Mouse (Mus musculus) cerebellum, postnatal 10 days (tissue): ENCODE measurements around the gene Camk1.
"Not testable (repeated sequence)": the region's sequence is repeated elsewhere in the genome, so short reads cannot be mapped to it uniquely, and the experiment has no call there.

ENCODE experiments used
- DNase-seq, 2 experiments: peaks; one replicate each; pipeline ENCODE4 v3.0.0; 2021; ENCODE audit warnings: mixed read lengths in 2 of 2

Gene Camk1

GRCm38 (mm10) chr6:113353696-113354095 is 9.9 kb upstream of the Camk1 start:
- DNase-seq: no peak

DNA sequence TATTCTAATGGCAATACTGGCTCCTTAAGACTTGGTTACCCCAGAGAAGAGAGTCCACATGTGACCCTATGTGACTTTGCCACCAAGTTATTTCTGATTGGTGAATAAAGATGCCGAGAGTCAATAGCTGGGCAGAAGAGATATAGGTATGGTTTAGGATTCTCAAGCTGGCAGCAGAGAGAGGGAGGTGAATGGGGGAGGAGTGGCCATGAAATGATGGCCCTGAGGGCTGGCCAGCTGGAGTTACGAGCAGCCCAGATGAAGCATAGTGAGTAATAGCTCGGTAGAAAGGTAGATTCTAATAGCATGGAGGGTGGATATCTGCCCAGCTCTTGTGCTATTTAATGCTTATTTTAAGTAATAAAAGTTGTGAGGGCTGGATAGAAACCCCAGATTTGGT is 9.0 kb upstream of the Camk1 start:
- DNase-seq: no peak

DNA sequence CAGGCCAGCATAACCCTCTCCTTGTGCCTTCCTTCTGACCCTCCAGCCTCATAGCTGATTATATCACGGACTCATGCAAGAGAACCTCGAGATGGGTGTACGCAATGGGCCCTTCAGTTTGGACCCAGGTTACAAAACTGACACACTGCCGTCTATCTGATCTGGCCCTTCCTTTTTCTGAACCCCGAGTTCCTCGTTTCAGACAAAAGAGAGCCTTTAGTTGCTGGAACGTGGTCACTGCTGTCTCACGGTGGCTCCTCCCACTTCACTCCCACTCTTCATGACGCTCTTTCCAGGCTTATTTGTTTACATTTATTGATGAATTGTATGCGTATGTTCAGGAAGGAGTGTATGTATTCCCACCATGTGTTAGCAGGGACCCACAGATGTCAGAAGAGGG is 7.9 kb upstream of the Camk1 start:
- no peak for DNase-seq

- DNase-seq: no peak
Measured at GRCm38 (mm10) chr6:113351161-113351560, 7.4 kb upstream of the Camk1 start.

GRCm38 (mm10) chr6:113350538-113350937 is 6.8 kb upstream of the Camk1 start:
- DNase-seq: no peak

DNA sequence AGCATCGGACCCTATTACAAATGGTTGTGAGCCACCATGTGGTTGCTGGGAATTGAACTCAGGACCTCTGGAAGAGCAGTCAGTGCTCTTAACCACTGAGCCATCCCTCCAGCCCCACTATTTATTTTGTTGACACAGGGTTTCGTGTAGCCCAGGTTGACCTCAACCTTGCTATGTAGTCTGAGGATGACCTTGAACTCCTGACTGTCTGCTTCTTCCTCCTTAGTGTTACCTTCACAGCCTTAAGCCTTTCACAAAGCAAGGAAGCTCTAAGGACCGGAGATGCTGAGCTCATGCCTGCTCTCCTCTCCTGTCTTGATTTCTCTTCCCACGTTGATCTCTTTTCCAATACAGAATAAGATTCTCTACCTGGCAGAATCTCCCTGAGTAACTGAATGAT is 3.1 kb upstream of the Camk1 start:
- DNase-seq: no peak

DNA sequence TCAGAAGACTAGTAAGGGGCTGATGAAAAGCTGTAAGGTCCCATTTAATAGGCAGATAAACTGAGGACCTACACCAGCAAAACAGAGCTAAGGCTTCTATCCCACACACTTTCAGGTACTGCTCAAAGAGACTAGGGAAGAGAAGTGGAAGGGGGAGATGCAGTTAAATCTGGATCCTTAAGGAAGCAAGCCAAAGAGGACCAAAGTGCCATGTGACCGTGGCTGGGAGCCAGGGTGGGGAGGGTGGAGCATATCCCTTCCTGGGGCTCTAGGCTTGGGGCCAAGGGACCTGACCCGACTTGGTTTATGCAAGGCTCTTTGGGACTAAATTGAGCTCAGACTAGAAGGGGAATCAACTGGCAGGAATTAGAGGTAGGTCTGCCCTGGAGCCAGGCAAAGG is 537 bp upstream of the Camk1 start:
- DNase-seq: peak; percentile 68 to 77

GRCm38 (mm10) chr6:113342297-113342696 is 1.5 kb downstream of the Camk1 start:
- DNase-seq: no peak

GRCm38 (mm10) chr6:113341574-113341973 is 2.2 kb downstream of the Camk1 start:
- DNase-seq: no peak

GRCm38 (mm10) chr6:113336852-113337620 is 6.7 kb downstream of the Camk1 start:
- DNase-seq: peak; percentile 32 to 36

GRCm38 (mm10) chr6:113334216-113334615 is 9.6 kb downstream of the Camk1 start:
- DNase-seq: no peak

DNA sequence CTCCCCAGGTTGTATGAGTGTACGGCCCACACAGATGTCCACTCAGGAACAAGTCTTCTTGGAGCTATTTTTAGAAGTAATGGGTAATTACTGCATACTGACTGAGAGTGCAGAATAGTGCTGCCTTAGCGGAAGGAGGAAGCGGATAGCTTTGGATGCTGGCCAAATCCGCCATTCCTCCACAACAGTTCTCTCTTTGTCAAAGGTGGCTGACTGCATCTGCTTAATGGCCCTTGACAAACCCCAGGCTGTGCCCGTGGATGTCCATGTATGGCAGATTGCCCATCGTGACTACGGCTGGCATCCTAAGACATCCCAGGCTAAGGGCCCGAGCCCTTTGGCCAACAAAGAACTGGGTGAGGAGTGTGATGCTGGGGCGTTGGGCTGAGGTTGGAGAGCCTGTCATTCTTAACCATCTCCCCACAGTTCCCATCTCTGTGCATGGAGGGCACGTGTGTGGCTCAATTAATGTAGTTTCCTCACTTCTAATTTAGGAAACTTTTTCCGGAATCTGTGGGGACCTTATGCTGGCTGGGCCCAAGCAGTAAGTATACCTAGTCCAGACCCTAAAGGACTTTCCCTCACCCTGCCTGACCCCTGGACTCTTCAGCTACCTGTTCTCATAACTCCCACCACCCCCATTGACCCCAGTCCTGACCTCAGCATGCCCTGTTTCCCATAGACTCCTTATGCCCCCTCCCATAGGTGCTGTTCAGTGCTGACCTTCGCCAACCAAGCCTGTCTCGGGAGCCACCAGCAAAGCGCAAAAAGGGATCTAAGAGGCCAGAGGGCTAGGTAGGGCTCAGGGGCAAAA is 10.4 kb downstream of the Camk1 start:
- DNase-seq: peak; percentile 62 to 71

- not testable (repeated sequence) for DNase-seq
Measured at GRCm38 (mm10) chr6:113332734-113333133, 11.1 kb downstream of the Camk1 start.

DNA sequence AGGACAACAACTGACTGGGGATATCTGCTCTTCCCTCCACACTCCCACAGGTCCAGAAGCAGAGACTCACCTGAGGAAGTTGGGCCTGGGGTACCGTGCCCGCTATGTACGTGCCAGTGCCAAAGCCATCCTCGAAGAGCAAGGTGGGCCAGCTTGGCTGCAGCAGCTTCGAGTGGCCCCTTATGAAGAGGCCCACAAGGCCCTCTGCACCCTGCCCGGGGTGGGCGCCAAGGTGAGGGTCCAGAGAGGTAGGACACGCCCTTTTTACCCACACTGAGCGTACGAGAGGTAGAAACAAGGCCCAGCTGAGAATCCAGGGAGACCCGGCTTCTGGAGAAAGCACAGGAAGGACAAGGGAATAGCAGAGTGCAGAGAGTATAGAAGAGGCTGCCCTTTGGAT is 12.1 kb downstream of the Camk1 start:
- no peak for DNase-seq

DNA sequence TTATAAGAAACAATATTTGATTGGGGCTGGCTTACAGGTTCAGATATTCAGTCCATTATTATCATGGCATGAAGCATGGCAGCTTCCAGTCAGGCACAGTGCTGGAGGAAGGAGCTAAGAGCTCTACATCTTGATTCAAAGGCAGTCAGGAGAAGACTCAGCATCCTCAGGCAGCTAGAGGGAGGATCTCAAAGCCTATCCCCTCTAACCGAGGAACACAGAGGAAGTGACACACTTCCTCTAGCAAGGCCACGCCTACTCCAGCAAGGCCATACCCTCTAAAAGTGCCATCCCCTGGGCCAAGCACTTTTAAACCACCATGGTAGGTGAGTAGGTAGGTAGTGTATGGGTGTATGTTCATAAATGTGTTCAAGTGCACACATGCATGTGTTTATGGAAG is 13.2 kb downstream of the Camk1 start:
- DNase-seq: no peak

GRCm38 (mm10) chr6:113329396-113329795 is 14.4 kb downstream of the Camk1 start:
- no peak for DNase-seq

- peak; percentile 96 to 98 for DNase-seq
Measured at GRCm38 (mm10) chr6:113326533-113327315, 17.1 kb downstream of the Camk1 start, which contains the start of gene Ogg1. Gene Ogg1 (plus strand): TSS chr6:113326972.

DNA sequence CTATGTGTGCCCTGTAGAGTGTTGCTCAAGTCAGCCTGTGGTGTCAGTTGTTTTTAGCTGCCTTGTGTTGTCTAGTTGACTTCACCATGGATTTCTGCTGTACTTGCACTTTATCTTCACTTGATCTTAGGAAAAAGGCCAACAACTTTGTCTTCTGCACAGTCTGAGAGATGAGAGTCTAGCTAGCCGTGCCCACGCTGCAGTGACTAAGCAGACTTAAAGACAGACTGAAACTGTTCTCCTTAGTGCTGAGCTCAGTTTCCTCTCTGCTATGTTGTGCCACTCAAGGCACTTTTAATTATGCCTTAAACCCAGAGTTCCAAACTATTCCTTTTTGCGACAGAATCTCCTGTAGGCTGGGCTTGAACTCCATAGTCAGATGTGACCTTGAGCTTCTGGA is 27.8 kb downstream of the Camk1 start:
- DNase-seq: no peak

- peak; percentile 97 to 98 for DNase-seq
Measured at GRCm38 (mm10) chr6:113308141-113308540, 35.6 kb downstream of the Camk1 start.

DNA sequence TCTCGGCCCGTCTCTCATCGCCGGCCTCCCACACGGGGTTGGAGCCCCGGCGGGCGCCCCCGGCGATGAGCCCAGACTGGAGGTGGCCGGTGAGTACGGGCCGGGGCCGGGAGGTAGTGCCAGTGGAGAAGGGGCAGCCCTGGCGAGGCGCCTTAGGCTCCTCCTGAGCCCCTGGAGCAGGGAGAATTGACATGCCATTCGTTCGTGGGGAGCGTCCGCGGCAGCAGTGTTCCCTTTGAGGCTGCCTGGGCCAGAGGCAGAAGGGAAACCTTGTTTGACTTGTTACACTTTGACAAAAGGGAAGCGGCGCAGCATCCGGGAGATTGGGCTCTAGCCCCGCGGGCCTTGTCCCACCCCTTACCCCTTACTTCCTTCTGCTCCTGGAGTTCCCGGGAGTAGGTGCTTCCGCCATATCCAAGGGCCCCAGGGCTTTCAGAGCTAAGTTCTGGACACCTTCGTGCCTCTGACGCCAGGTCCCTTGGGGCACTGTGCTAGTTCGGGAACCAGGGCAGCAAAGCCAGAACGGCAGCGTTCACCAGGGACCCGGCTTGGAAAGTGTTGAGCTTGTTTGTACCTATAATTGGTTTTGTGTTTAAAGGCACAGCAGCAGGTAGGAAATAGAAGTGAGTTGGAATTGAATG is 36.2 kb downstream of the Camk1 start:
- DNase-seq: peak; percentile 70

DNA sequence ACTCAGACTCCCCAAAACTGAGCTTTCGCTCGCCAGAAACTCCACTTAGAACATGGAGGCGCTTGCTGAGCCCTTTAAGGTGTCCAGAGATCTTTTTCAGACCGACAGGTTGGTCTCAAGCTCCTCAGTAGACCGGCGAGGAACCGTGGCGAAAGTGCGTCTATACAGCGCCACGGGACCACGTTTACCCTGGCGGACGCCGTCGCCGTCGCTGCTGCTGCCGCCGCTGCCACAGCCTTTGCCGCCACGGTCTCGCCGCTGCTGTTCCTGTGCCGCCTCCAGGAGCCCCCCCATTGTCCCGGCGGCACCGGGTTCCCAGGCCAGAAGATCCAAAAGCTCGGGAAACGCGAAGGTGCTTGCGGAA is 36.8 kb downstream of the Camk1 start, which contains the start of gene Brpf1:
Gene Brpf1 (plus strand): TSS at position 152 of the 364 bp plus-strand sequence.
- DNase-seq: no peak

GRCm38 (mm10) chr6:113306322-113306985 is 37.3 kb downstream of the Camk1 start:
- DNase-seq: peak; percentile 98 to 99
